ENCODE assay signal across 9 mouse cellular contexts in the genomic region with DNA sequence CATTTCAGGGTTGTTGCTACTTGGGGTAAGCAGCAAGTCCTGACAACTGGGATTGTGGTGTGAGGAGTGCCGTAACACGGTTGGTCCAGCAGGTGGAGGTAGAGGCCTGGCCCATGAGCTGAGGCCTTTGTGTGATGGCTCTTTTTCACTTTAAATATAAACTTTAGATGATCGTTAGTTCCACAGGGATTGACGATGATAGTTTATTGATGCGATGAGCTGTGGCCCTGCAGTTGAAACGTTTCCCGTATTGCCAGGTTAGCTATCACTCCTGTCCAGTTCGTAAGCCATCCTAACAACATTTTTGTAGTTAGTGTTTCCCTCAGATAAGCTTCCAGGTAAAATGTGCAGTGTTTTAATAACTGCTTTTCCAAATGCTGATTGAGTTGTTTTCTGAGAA. TPM values are rescaled to one million over a fixed set of nuclear protein-coding genes. Genes with fewer than 3 reads are reported as not detected.
DNase-seq lines count a peak whose midpoint lies in the region; ATAC-seq and TF ChIP-seq lines count a peak whose summit lies in the region.
"Had no signal": no experiment of that assay in that cellular context is flagged by ENCODE, and none has a peak within 500 bp of the region (broad histone marks: within the 10 kb centered on the region; RNA-seq: fewer than 3 reads in every experiment).

No protein-coding gene starts in this region.

- H3K4me1 ChIP-seq in cortical plate, adult 2 months (ENCODE audit: control insufficient read depth, insufficient read depth, low read length) = no peaks in the 10 kb centered on the region; the same call in 1 of the 2 replicates
- H3K4me1 ChIP-seq in kidney, postnatal 0 days (replicated peaks; ENCODE audit: insufficient read depth, low read length) = no peaks in the 10 kb centered on the region
- no peaks in the 10 kb centered on the region for H3K4me1 ChIP-seq in lung, embryonic 14.5 days (ENCODE audit: insufficient read depth)

- H3K27me3 ChIP-seq in kidney, postnatal 0 days (ENCODE audit: insufficient read depth, low read length) = no peaks in the 10 kb centered on the region
- no peaks in the 10 kb centered on the region for H3K27me3 ChIP-seq in lung, embryonic 14.5 days (ENCODE audit: insufficient read depth, low read length)

- no peak overlapping the region for H3K4me3 ChIP-seq in cortical plate, adult 2 months (ENCODE audit: insufficient read depth, low read length)
- H3K4me3 ChIP-seq in kidney, postnatal 0 days (replicated peaks; ENCODE audit: low read depth, low read length) = no peak overlapping the region
- no peak overlapping the region for H3K4me3 ChIP-seq in lung, embryonic 14.5 days (ENCODE audit: low read depth, low read length)

- TF ChIP-seq CTCF in cortical plate, adult 2 months (IDR thresholded peaks at IDR 0.05; ENCODE audit: extremely low read depth, insufficient read depth, low read length) = peak; percentile 92
- TF ChIP-seq CTCF in kidney, postnatal 0 days (IDR thresholded peaks at IDR 0.05; ENCODE audit: low read depth) = peak; percentile 93
- peak; percentile 91 for TF ChIP-seq CTCF in lung, embryonic 14.5 days (IDR thresholded peaks at IDR 0.05; ENCODE audit: low read depth)

- no peak for TF ChIP-seq POLR2A in cortical plate, adult 2 months (IDR thresholded peaks at IDR 0.05; ENCODE audit: extremely low read depth, insufficient read depth, low read length)

- peak; percentile 60 for DNase-seq in gastrocnemius, adult 18-20 months (ENCODE audit: low spot score)
- DNase-seq in gastrocnemius, postnatal 25 days = no peak
- DNase-seq in ZHBTc4 (ENCODE audit: low read depth, low spot score) = peak; percentile 71
- DNase-seq in heart, adult 8-10 months (ENCODE audit: low spot score) = peak; percentile 52
- DNase-seq in kidney, postnatal 0 days (ENCODE audit: low spot score) = peak; percentile 67
- peak; percentile 84 for DNase-seq in lung, embryonic 14.5 days
- DNase-seq in skeletal muscle tissue, adult 2 months (ENCODE audit: low read depth, low spot score) = peak; percentile 47

- ATAC-seq in kidney, postnatal 0 days (replicated peaks; ENCODE audit: low FRiP score, low read depth) = no peak
- peak; percentile 67 for ATAC-seq in lung, embryonic 14.5 days (ENCODE audit: insufficient read depth)

- 57% methylated on average over 8 of the region's 8 CpGs for whole genome bisulfite sequencing in kidney, postnatal 0 days
- 47% methylated on average over 8 of the region's 8 CpGs for WGBS in lung, embryonic 14.5 days

- H3K9ac ChIP-seq in kidney, postnatal 0 days (ENCODE audit: low read depth, low read length) = no peak overlapping the region
- no peak overlapping the region for H3K9ac ChIP-seq in lung, embryonic 14.5 days

- H3K27ac ChIP-seq in cortical plate, adult 2 months (ENCODE audit: insufficient read depth, low read length) = no peak overlapping the region
- H3K27ac ChIP-seq in kidney, postnatal 0 days = no peak overlapping the region
- H3K27ac ChIP-seq in lung, embryonic 14.5 days (ENCODE audit: low read depth) = no peak overlapping the region
- H3K27ac ChIP-seq: macrophage had no signal

- 0 out of 2 replicates have a peak, but pooled peaks cover 11% of the 10 kb centered on the region for H3K36me3 ChIP-seq in kidney, postnatal 0 days (ENCODE audit: insufficient read depth, low read length)
- peaks cover 67% of the 10 kb centered on the region for H3K36me3 ChIP-seq in lung, embryonic 14.5 days (ENCODE audit: insufficient read depth)

- no peaks in the 10 kb centered on the region for H3K9me3 ChIP-seq in kidney, postnatal 0 days (replicated peaks; ENCODE audit: low read length)
- no peaks in the 10 kb centered on the region for H3K9me3 ChIP-seq in lung, embryonic 14.5 days (ENCODE audit: low read depth, low read length)

- H3K4me2 ChIP-seq in kidney, postnatal 0 days (ENCODE audit: low read length) = no peak overlapping the region
- no peak overlapping the region for H3K4me2 ChIP-seq in lung, embryonic 14.5 days

RNA-seq across cellular contexts. Expression of a gene that starts 46.4 kb away (rescaled TPM):
- 1 to 10 TPM; 3.6 to 4.2 TPM for total RNA-seq in gastrocnemius, adult 18-20 months (2021)
- total RNA-seq in gastrocnemius, postnatal 25 days (2021) = 1 to 10 TPM; 4.2 to 6.9 TPM
- polyA plus RNA-seq in cortical plate, adult 2 months (2012; rRNA removed) = 18.4 and 20.2 TPM in 2 replicates
- total RNA-seq in heart, adult 8-10 months (2022) = 10 to 100 TPM; 13.2 to 14.4 (median 14.1) TPM
- polyA plus RNA-seq in kidney, postnatal 0 days (2015; fragmentation: Nextera tagmentation; extraction: Ambion mirVana) = 2.8 and 3.6 TPM in 2 replicates
- polyA plus RNA-seq in lung, embryonic 14.5 days (2014; fragmentation: Nextera tagmentation; extraction: Ambion mirVana) = 14.2 and 17.3 TPM in 2 replicates
